Comparison of ENCODE assay signal across 16 mouse cellular contexts in the genomic region with DNA sequence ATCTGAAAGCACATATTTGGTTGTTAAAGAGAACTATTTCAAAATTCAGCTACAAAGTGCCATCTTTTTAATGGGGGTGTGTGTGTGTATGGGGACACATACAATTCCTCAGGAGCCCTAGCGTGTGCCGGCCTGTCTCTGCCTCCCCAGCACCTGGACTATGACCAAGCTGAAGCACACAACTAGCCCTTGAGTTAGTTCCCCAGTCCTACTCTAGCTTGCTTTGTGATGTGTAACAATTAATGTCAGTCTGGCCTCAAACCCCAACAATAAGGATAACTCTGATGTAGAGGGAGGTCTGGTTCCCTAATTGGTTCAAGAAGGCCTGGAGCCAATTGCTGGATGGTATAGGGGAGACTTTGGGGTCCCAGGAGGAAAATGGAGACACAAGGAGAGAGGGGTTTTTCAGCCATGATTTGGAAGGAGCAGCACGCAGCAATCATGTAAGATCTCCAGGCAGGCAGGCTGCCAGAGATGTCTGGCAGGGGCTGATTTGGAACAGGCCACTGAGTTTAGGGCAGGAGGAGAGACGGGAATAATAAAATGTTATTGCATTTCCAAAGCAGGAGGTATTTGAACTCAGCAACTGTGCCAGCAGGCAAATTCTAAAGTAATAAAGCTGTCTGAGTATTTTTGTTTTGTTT. TPM values are rescaled to one million over a fixed set of nuclear protein-coding genes. Genes with fewer than 3 reads are reported as not detected.
DNase-seq lines count a peak whose midpoint lies in the region; ATAC-seq and TF ChIP-seq lines count a peak whose summit lies in the region.
"Had no signal": no experiment of that assay in that cellular context is flagged by ENCODE, and none has a peak within 500 bp of the region (broad histone marks: within the 10 kb centered on the region; RNA-seq: fewer than 3 reads in every experiment).

No protein-coding gene starts in this region.

- H3K4me3 ChIP-seq in neural tube, embryonic 15.5 days (replicated peaks), result no peak overlapping the region
- H3K4me3 ChIP-seq in limb, embryonic 14.5 days (replicated peaks; ENCODE audit: low read length), result no peak overlapping the region
- H3K4me3 ChIP-seq: liver, embryonic 13.5 days had no signal

- H3K4me1 ChIP-seq in neural tube, embryonic 15.5 days, result no peaks in the 10 kb centered on the region; the same call in 1 of the 2 replicates
- H3K4me1 ChIP-seq in limb, embryonic 14.5 days (ENCODE audit: control insufficient read depth, insufficient read depth, low read length), result peaks cover 5% of the 10 kb centered on the region
- H3K4me1 ChIP-seq: liver, embryonic 13.5 days had no signal

- DNase-seq in adrenal gland, postnatal 10 days, result peak; percentile 26
- DNase-seq in adrenal gland, adult 8-10 months, result no peak
- DNase-seq in gastrocnemius, postnatal 14 days, result peak; percentile 34
- DNase-seq in gastrocnemius, adult 18-20 months (ENCODE audit: low spot score), result no peak
- no peak for DNase-seq in neural tube, embryonic 10.5 days (ENCODE audit: extremely low spot score, low spot score)
- DNase-seq in limb, embryonic 14.5 days (ENCODE audit: low spot score), result peak; percentile 78
- no peak for DNase-seq in left cerebral cortex, adult 11 months (ENCODE audit: low spot score)
- DNase-seq: cerebellum, adult 11-12 months; heart, adult 18-20 months; heart, postnatal 10 days; kidney, postnatal 36 days; layer of hippocampus, postnatal 36 days; liver, embryonic 13.5 days had no signal

- TF ChIP-seq POLR2A in limb, embryonic 14.5 days (IDR thresholded peaks at IDR 0.05; ENCODE audit: borderline replicate concordance, extremely low read depth, insufficient read depth, insufficient read length), result no peak

- 64% methylated on average over 4 of the region's 4 CpGs for WGBS in neural tube, embryonic 15.5 days
- 45% methylated on average over 4 of the region's 4 CpGs for WGBS in limb, embryonic 14.5 days

- no peak overlapping the region for H3K9ac ChIP-seq in neural tube, embryonic 15.5 days (replicated peaks)
- H3K9ac ChIP-seq in limb, embryonic 14.5 days (ENCODE audit: low read depth, low read length, severe bottlenecking), result no peak overlapping the region
- H3K9ac ChIP-seq: liver, embryonic 13.5 days had no signal

- peaks cover 66% of the 10 kb centered on the region for H3K36me3 ChIP-seq in neural tube, embryonic 15.5 days
- peaks cover 61% of the 10 kb centered on the region for H3K36me3 ChIP-seq in limb, embryonic 14.5 days (ENCODE audit: control insufficient read depth, insufficient read depth, low read length)

- ATAC-seq in neural tube, embryonic 15.5 days (ENCODE audit: low FRiP score), result peak; percentile 69; the same call in 1 of the 2 replicates
- ATAC-seq in limb, embryonic 14.5 days (ENCODE audit: low FRiP score, low read depth), result peak; percentile 85
- ATAC-seq: lung, postnatal 0 days had no signal

- intact Hi-C loops in gastrocnemius, postnatal 14 days (cut with DNase I; ENCODE audit: low total_unique reads), result no loop called here

- H3K9me3 ChIP-seq in neural tube, embryonic 15.5 days (replicated peaks), result no peaks in the 10 kb centered on the region
- no peaks in the 10 kb centered on the region for H3K9me3 ChIP-seq in limb, embryonic 14.5 days (ENCODE audit: control insufficient read depth, low read length)
- H3K9me3 ChIP-seq: liver, embryonic 13.5 days had no signal

- no peaks in the 10 kb centered on the region for H3K27me3 ChIP-seq in neural tube, embryonic 15.5 days (replicated peaks)
- no peaks in the 10 kb centered on the region for H3K27me3 ChIP-seq in limb, embryonic 14.5 days (ENCODE audit: control insufficient read depth, insufficient read depth, low read length)
- H3K27me3 ChIP-seq: CH12.LX; liver, embryonic 13.5 days had no signal

- H3K4me2 ChIP-seq in neural tube, embryonic 15.5 days, result no peak overlapping the region
- H3K4me2 ChIP-seq in limb, embryonic 14.5 days (replicated peaks; ENCODE audit: low read depth, low read length, severe bottlenecking), result no peak overlapping the region
- H3K4me2 ChIP-seq: liver, embryonic 13.5 days had no signal

- H3K27ac ChIP-seq in neural tube, embryonic 15.5 days (replicated peaks), result 0 out of 2 replicates have a peak overlapping the region, but pooled peaks have one; percentile 23
- peak overlapping the region; percentile 68 for H3K27ac ChIP-seq in limb, embryonic 14.5 days (replicated peaks; ENCODE audit: low read depth, low read length)
- H3K27ac ChIP-seq: liver, embryonic 13.5 days had no signal

RNA-seq across cellular contexts. Expression of a gene that starts 19.1 kb away (rescaled TPM):
- total RNA-seq in adrenal gland, postnatal 10 days (2021), result 10 to 100 TPM; 19.6 to 23.6 TPM
- total RNA-seq in adrenal gland, adult 8-10 months (2022), result 10 to 100 TPM; 16.5 to 25.7 (median 17.8) TPM
- 10 to 100 TPM; 16.2 to 19.2 TPM for total RNA-seq in gastrocnemius, postnatal 14 days (2021)
- total RNA-seq in gastrocnemius, adult 18-20 months (2021), result 10 to 100 TPM; 15.6 to 16.1 TPM
- polyA plus RNA-seq in neural tube, embryonic 15.5 days (2015; fragmentation: Nextera tagmentation; extraction: Ambion mirVana), result 66.8 and 76.2 TPM in 2 replicates
- 16.8 and 25.0 TPM in 2 replicates for polyA plus RNA-seq in limb, embryonic 14.5 days (2012; rRNA removed)
- 54.5 TPM in 2 replicates for polyA plus RNA-seq in limb, embryonic 14.5 days (2014; fragmentation: Nextera tagmentation; extraction: Ambion mirVana)

RNA-seq across cellular contexts. Expression of a gene that starts 30.1 kb away (rescaled TPM):
- total RNA-seq in adrenal gland, postnatal 10 days (2021), result 10 to 100 TPM; 29.6 to 30.7 TPM
- total RNA-seq in adrenal gland, adult 8-10 months (2022), result 10 to 100 TPM; 26.3 to 50.8 (median 38.4) TPM
- 10 to 100 TPM; 19.1 to 21.5 TPM for total RNA-seq in gastrocnemius, postnatal 14 days (2021)
- 10 to 100 TPM; 27.1 to 34.8 TPM for total RNA-seq in gastrocnemius, adult 18-20 months (2021)
- polyA plus RNA-seq in neural tube, embryonic 15.5 days (2015; fragmentation: Nextera tagmentation; extraction: Ambion mirVana), result 74.0 and 75.2 TPM in 2 replicates
- polyA plus RNA-seq in limb, embryonic 14.5 days (2012; rRNA removed), result 25.2 and 47.9 TPM in 2 replicates
- 88.6 and 91.4 TPM in 2 replicates for polyA plus RNA-seq in limb, embryonic 14.5 days (2014; fragmentation: Nextera tagmentation; extraction: Ambion mirVana)

Comparison
In these comparisons a context has a peak if more than half of its experiments do, and no peak if none do; other contexts are left out.
1. DNase-seq: peak in adrenal gland, postnatal 10 days (single experiment), gastrocnemius, postnatal 14 days (single experiment) and limb, embryonic 14.5 days (single experiment); none in adrenal gland, adult 8-10 months (single experiment), gastrocnemius, adult 18-20 months (single experiment), neural tube, embryonic 10.5 days (single experiment) and left cerebral cortex, adult 11 months (single experiment).